ENCODE assay signal across 7 mouse cellular contexts in genomic region chr6:145075088-145075547, GRCm38 (mm10). TPM values are rescaled to one million over a fixed set of nuclear protein-coding genes. Genes with fewer than 3 reads are reported as not detected.
DNase-seq lines count a peak whose midpoint lies in the region; ATAC-seq and TF ChIP-seq lines count a peak whose summit lies in the region.

No protein-coding gene starts in this region.

- no peaks in the 10 kb centered on the region for H3K36me3 ChIP-seq in spleen, adult 2 months (ENCODE audit: control insufficient read depth, insufficient read depth, low read length)
- no peaks in the 10 kb centered on the region for H3K36me3 ChIP-seq in heart, embryonic 14.5 days (ENCODE audit: control insufficient read depth, insufficient read depth, low read length)

- peak overlapping the region; percentile 86 for H3K4me2 ChIP-seq in heart, embryonic 14.5 days (ENCODE audit: low read length)

- no peak overlapping the region for H3K27ac ChIP-seq in spleen, adult 2 months (ENCODE audit: insufficient read depth, low read length)
- H3K27ac ChIP-seq in heart, embryonic 14.5 days (replicated peaks in 1 of 2; ENCODE audit: control insufficient read depth in 1 of 2, insufficient read depth in 1 of 2, low read depth in 2 of 2, low read length in 2 of 2) = no peak overlapping the region

- peak overlapping the region; percentile 46; the same call in 1 of the 2 replicates for H3K4me3 ChIP-seq in spleen, adult 2 months (ENCODE audit: extremely low read depth, insufficient read depth, insufficient read length)
- H3K4me3 ChIP-seq in heart, embryonic 14.5 days (ENCODE audit: control insufficient read depth in 1 of 2, insufficient read depth in 1 of 2, low read depth in 1 of 2, low read length in 2 of 2) = peak overlapping the region; percentile 32 to 52

- no peaks in the 10 kb centered on the region for H3K9me3 ChIP-seq in heart, embryonic 14.5 days (ENCODE audit: control insufficient read depth, low read length)

- H3K4me1 ChIP-seq in spleen, adult 2 months (ENCODE audit: control insufficient read depth, insufficient read depth, insufficient read length) = peaks cover 4% of the 10 kb centered on the region; the same call in 1 of the 2 replicates
- peaks cover 7 to 10% of the 10 kb centered on the region in 2 experiments; a peak in 2 of 4 replicates for H3K4me1 ChIP-seq in heart, embryonic 14.5 days (ENCODE audit: control insufficient read depth in 2 of 2, insufficient read depth in 2 of 2, low read length in 2 of 2)

- under 1% methylated on average over 20 of the region's 20 CpGs for WGBS in spleen, adult 2 months
- 2% methylated on average over 20 of the region's 20 CpGs for WGBS in heart, embryonic 14.5 days

- TF ChIP-seq POLR2A in spleen, adult 2 months (IDR thresholded peaks at IDR 0.05; ENCODE audit: low read depth, low read length) = no peak

- H3K27me3 ChIP-seq in spleen, adult 2 months (ENCODE audit: control insufficient read depth, insufficient read depth, low read length) = no peaks in the 10 kb centered on the region
- peaks cover 25% of the 10 kb centered on the region for H3K27me3 ChIP-seq in heart, embryonic 14.5 days (ENCODE audit: control insufficient read depth, insufficient read depth, low read length)

- intact Hi-C loops in left cerebral cortex, postnatal 25 days (cut with DNase I) = no loop called here

- TF ChIP-seq CTCF in spleen, adult 2 months (IDR thresholded peaks at IDR 0.05; ENCODE audit: extremely low read depth, insufficient read depth, insufficient read length, insufficient replicate concordance) = no peak

- H3K9ac ChIP-seq in heart, embryonic 14.5 days (ENCODE audit: low read length) = peak overlapping the region; percentile 3

- DNase-seq in spleen, adult 2 months (ENCODE audit: low read depth in 1 of 2, low spot score in 2 of 2) = no peak
- DNase-seq in spleen, postnatal 36 days (ENCODE audit: low spot score in 2 of 2) = no peak
- DNase-seq in cerebellum, postnatal 25 days = peak; percentile 32 to 35
- DNase-seq in left cerebral cortex, postnatal 25 days (ENCODE audit: low spot score in 2 of 2) = peak; percentile 35 to 63
- peak; percentile 35 for DNase-seq in naive thymus-derived CD4-positive, alpha-beta T cell, adult 2 months (ENCODE audit: low read depth)
- DNase-seq in spleen, adult 18-20 months = no peak

- ATAC-seq in heart, embryonic 14.5 days (ENCODE audit: insufficient number of reproducible peaks, insufficient read depth, low FRiP score, low read depth) = no peak

RNA-seq across cellular contexts. Expression of gene Bcat1, which starts 0.9 kb away (rescaled TPM):
- polyA plus RNA-seq in spleen, adult 2 months (2012; rRNA removed) = 0.32 and 0.33 TPM in 2 replicates
- 4.6 and 6.2 TPM in 2 replicates for polyA plus RNA-seq in heart, embryonic 14.5 days (2014; fragmentation: Nextera tagmentation; extraction: Ambion mirVana)
- 10 to 100 TPM; 73.2 to 75.8 TPM for total RNA-seq in left cerebral cortex, postnatal 25 days (2021)

RNA-seq across cellular contexts. Expression of gene Lrmp, which starts 40.3 kb away (rescaled TPM):
- polyA plus RNA-seq in spleen, adult 2 months (2012; rRNA removed) = 120 and 145 TPM in 2 replicates
- 1.4 and 1.8 TPM in 2 replicates for polyA plus RNA-seq in heart, embryonic 14.5 days (2014; fragmentation: Nextera tagmentation; extraction: Ambion mirVana)
- 1 to 10 TPM; 2.1 to 3.8 TPM for total RNA-seq in left cerebral cortex, postnatal 25 days (2021)

Comparison
In these comparisons a context has a peak if more than half of its experiments do, and no peak if none do; other contexts are left out.
1. DNase-seq: peak in cerebellum, postnatal 25 days (2 of 2), left cerebral cortex, postnatal 25 days (2 of 2) and naive thymus-derived CD4-positive, alpha-beta T cell, adult 2 months (single experiment); none in spleen, adult 2 months (0 of 2), spleen, postnatal 36 days (0 of 2) and spleen, adult 18-20 months (0 of 2).
2. RNA of gene Lrmp, which starts 40.3 kb away (polyA plus RNA-seq): 120 to 145 TPM in spleen, adult 2 months; 1.4 to 1.8 TPM in heart, embryonic 14.5 days; every median in the first group is over 10 times any median in the second.